Mouse (Mus musculus) embryonic facial prominence, embryonic 11.5 days (tissue): ENCODE data around the gene Gnat1. TPM values are rescaled to one million over a fixed set of nuclear protein-coding genes. Genes with fewer than 3 reads are reported as not detected.

Experiments used
- ATAC-seq: fragments of 200-750 bp; cut with Nextera tagmentation; replicated peaks from 2 replicates; pipeline ENCODE4 v1.8.0; 2017; ENCODE audit warnings: low read depth; ENCODE audit not compliant: insufficient number of reproducible peaks, low FRiP score, low TSS enrichment
- DNase-seq: peaks from one replicate; pipeline ENCODE4 v3.0.0-alpha.2; 2015; ENCODE audit warnings: low spot score
- H3K27ac ChIP-seq: fragments of 300-500 bp; sonication (generic); replicated peaks from 2 replicates; pipeline ENCODE4 v1.5.1; 2014; ENCODE audit warnings: mild to moderate bottlenecking, low read depth, low read length, control low read depth
- H3K27me3 ChIP-seq: fragments of 300-500 bp; sonication (generic); 2 replicates; pipeline ENCODE4 v1.6.1; 2014; ENCODE audit warnings: mild to moderate bottlenecking, low read length, moderate library complexity, mixed read lengths; ENCODE audit not compliant: control insufficient read depth, insufficient read depth
- H3K36me3 ChIP-seq: fragments of 300-500 bp; sonication (generic); replicated peaks from 2 replicates; pipeline ENCODE4 v1.6.1; 2014; ENCODE audit warnings: low read depth, mild to moderate bottlenecking, low read length, moderate library complexity, mixed read lengths; ENCODE audit not compliant: control insufficient read depth, insufficient read depth
- H3K4me1 ChIP-seq: fragments of 300-500 bp; sonication (generic); 2 replicates; pipeline ENCODE4 v1.6.1; 2014; ENCODE audit warnings: low read length, mixed read lengths; ENCODE audit not compliant: control insufficient read depth, insufficient read depth
- H3K4me2 ChIP-seq: fragments of 300-500 bp; sonication (generic); 2 replicates; pipeline ENCODE4 v1.6.1; 2014; ENCODE audit warnings: low read depth, mild to moderate bottlenecking, control low read depth, low read length, moderate library complexity
- H3K4me3 ChIP-seq: fragments of 300-500 bp; sonication (generic); 2 replicates; pipeline ENCODE4 v1.5.1; 2014; ENCODE audit warnings: low read depth, low read length, control low read depth
- H3K9ac ChIP-seq: fragments of 300-500 bp; sonication (generic); replicated peaks from 2 replicates; pipeline ENCODE4 v1.6.1; 2014; ENCODE audit warnings: mild to moderate bottlenecking, control low read depth, low read length
- H3K9me3 ChIP-seq: fragments of 300-500 bp; sonication (generic); replicated peaks from 2 replicates; pipeline ENCODE4 v1.6.1; 2016; ENCODE audit warnings: mild to moderate bottlenecking, low read length, inconsistent platforms, mixed read lengths; ENCODE audit not compliant: control insufficient read depth
- WGBS: fragments of 180-500 bp; shearing (Covaris S2); extraction: QIAGEN DNeasy Blood & Tissue Kit; methylation state at CpG from one replicate; pipeline ENCODE4 v1.1.7; 2014; 5-methylcytosine and 5-hydroxymethylcytosine counted together
- polyA plus RNA-seq: library from polyadenylated mRNA; unstranded; fragments of >200 nt; fragmentation: Nextera tagmentation; extraction: Ambion mirVana; gene quantifications from 2 replicates; pipeline ENCODE4 v1.2.1, GENCODE M21; 2014

Gene Gnat1
- polyA plus RNA-seq, 1 experiment from 2014 or later = not detected

DNA sequence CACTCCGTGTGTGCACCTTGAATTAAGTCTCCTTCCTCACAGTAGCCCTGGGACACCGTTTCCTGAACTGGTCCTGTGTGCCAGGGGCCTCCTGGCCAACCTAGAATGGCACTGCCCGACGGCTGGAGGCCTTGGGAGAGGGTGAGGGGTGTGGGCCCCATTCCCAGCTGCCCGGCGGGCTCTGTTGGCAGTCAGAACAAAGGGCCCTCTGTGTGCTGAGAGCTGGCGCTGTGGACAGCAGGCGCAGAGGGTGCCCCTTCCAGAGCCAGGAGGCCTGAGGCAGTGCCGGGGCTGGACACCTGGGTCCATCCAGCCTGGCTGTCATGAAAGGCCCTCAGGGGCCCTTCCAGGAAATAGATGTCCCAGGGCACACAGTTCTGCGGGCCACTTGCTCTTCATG lies 20.0 kb downstream of the Gnat1 start:
- ATAC-seq (no peak), DNase-seq (no peak)
- Histone ChIP-seq H3K27me3 (no peaks in the 10 kb centered on the region), H3K36me3 (no peaks in the 10 kb centered on the region), H3K4me3 (no peak overlapping the region), H3K9ac (no peak overlapping the region), H3K4me1 (peaks cover 5% of the 10 kb centered on the region; the same call in 1 of the 2 replicates), H3K9me3 (no peaks in the 10 kb centered on the region), H3K4me2 (no peak overlapping the region), H3K27ac (no peak overlapping the region)
- 88% methylated on average over 10 of the region's 10 CpGs for WGBS

DNA sequence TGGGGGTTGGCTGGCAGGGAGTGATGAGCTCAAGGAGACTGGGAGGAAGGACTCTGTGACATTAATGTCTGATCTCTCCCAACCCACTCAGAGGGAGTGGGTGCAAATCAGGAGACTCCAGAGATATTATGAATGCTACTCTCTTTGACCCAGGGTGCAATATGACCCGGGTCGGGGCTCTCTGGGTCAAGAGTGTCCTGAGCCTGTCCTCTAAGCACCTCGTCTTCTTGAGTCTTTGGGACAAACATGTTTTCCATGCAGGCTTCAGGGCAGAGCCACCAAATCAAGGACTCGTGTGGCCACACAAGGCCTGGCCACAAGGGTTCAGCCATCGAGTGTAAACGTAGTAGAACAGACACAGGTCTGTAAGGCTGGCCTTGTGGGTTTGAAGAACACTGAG lies 21.4 kb downstream of the Gnat1 start:
- ATAC-seq = no peak
- Histone ChIP-seq H3K4me2 (no peak overlapping the region), H3K27ac (no peak overlapping the region), H3K4me1 (peaks cover under 1% of the 10 kb centered on the region; the same call in 1 of the 2 replicates), H3K27me3 (no peaks in the 10 kb centered on the region), H3K9ac (no peak overlapping the region), H3K4me3 (no peak overlapping the region), H3K9me3 (no peaks in the 10 kb centered on the region), H3K36me3 (no peaks in the 10 kb centered on the region)
- WGBS = 84% methylated on average over 6 of the region's 6 CpGs
- DNase-seq = no peak

DNA sequence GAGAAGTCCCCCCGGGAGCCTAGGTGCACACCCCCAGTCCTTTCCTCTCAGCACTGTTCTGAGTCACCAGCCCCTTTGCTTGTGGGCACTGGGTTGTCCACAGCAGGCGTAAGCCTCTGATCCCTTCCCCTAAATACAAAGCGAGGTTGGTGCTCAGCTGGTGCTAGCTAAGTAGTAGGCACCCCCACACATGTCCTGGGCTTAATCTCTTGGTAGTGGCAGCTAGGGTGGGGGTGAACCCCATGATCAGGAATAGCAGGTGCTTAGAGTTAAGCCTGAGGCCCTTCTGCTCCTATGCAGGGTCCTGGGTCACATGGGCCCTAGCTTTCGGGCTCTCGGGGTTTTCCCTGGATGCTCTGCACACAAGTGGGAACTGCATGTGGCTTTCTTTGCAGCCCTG lies 22.4 kb downstream of the Gnat1 start:
- no peak for ATAC-seq
- Histone ChIP-seq H3K36me3 (no peaks in the 10 kb centered on the region), H3K9me3 (no peaks in the 10 kb centered on the region), H3K9ac (no peak overlapping the region), H3K4me3 (no peak overlapping the region), H3K4me1 (no peaks in the 10 kb centered on the region; the same call in 1 of the 2 replicates), H3K27ac (no peak overlapping the region), H3K27me3 (no peaks in the 10 kb centered on the region), H3K4me2 (no peak overlapping the region)
- no peak for DNase-seq
- 82% methylated on average over 5 of the region's 5 CpGs for WGBS

DNA sequence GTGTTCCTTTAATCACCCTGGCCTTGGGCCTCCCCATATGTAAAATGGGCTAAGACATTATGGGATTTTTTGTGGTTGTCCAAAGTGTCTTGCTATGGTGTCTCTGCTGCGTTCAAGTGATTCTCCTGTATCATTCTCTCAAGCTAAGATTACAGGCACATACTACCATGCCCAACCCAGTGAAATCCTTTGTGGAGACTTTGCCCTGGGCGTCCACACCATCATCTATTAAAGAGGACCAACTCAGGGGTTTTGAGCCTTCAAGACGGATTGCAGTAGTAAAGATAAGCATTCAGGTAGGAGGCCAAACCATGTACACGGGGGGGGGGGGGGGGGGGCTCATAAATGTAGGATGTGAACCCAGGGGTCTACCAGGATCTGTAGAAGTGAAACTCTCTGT lies 24.9 kb downstream of the Gnat1 start:
- Histone ChIP-seq H3K9me3 (no peaks in the 10 kb centered on the region), H3K4me3 (no peak overlapping the region), H3K9ac (no peak overlapping the region), H3K36me3 (no peaks in the 10 kb centered on the region), H3K27ac (no peak overlapping the region), H3K4me2 (no peak overlapping the region), H3K4me1 (no peaks in the 10 kb centered on the region), H3K27me3 (no peaks in the 10 kb centered on the region)
- no peak for DNase-seq
- 84% methylated on average over 4 of the region's 4 CpGs for WGBS
- no peak for ATAC-seq

DNA sequence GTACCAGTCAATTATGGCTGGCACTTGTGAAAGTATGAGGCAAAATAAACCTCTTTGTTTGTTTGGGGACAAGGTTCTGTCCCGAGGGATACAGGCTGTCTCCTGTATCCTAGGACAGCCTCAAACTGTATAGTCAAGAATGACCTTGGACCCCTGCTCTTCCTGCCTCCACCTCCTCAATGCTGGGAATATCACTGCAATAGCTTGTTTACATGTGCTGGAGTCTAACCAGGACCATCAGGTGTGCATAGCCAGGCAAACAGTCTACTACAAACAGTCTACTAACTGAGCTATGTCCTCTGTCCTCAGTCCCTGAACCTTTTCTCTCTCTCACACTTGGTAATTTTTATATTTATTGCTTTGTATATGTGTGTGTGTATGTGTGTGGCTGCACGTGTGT lies 26.0 kb downstream of the Gnat1 start:
- no peak overlapping the region for H3K4me3 ChIP-seq
- ATAC-seq (no peak), DNase-seq (no peak)
- no peak overlapping the region for H3K4me2 ChIP-seq
- no peaks in the 10 kb centered on the region for H3K36me3 ChIP-seq
- H3K9me3 ChIP-seq = no peaks in the 10 kb centered on the region
- no peaks in the 10 kb centered on the region for H3K27me3 ChIP-seq
- H3K4me1 ChIP-seq = no peaks in the 10 kb centered on the region
- WGBS = 81% methylated on average over 2 of the region's 2 CpGs
- H3K9ac ChIP-seq = no peak overlapping the region
- no peak overlapping the region for H3K27ac ChIP-seq

DNA sequence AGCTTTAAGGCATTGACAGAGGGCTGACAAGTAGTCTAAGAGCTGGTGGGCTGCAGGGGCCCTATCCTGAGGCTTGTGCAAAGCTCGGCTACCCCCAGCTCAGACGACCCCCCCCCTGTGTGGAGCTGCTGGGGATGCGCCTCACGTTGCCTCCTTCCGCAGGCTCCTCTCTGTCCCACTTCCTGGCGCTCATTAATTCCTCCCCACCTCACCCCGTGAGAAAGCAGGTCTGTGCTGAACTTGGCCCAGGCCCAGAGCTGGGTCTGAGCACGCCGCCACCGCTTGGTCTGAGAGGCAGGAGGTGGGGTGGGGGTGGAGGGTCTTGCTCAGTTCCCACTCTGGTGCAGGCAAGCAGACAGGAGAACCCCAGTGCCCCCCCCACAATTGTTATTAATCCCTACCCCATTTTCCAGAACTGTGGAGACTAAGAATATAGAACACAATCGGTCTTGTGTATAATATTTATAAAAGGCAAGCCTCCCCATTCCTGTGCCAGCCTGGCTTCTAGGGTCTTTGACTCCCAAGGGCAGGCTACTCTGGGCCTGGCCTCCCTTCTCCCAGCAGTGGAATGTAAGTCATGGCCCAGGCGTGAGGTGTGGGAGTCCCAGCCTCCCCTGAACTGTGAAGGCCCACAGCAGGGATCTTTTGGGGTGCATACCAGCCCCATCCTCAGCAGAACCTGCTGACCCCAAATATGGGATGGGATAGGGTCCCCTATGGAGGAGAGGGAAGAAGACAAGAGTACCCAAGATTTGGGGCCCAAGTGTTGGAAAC lies 28.6 kb downstream of the Gnat1 start:
- Histone ChIP-seq H3K36me3 (no peaks in the 10 kb centered on the region), H3K4me1 (no peaks in the 10 kb centered on the region), H3K4me3 (no peak overlapping the region), H3K9ac (no peak overlapping the region; the same call in 1 of the 2 replicates), H3K4me2 (no peak overlapping the region), H3K27ac (no peak overlapping the region), H3K27me3 (no peaks in the 10 kb centered on the region), H3K9me3 (no peaks in the 10 kb centered on the region)
- WGBS = 50% methylated on average over 12 of the region's 12 CpGs
- ATAC-seq = 0 out of 2 replicates have a peak, but pooled peaks have one; percentile 10
- DNase-seq = no peak

DNA sequence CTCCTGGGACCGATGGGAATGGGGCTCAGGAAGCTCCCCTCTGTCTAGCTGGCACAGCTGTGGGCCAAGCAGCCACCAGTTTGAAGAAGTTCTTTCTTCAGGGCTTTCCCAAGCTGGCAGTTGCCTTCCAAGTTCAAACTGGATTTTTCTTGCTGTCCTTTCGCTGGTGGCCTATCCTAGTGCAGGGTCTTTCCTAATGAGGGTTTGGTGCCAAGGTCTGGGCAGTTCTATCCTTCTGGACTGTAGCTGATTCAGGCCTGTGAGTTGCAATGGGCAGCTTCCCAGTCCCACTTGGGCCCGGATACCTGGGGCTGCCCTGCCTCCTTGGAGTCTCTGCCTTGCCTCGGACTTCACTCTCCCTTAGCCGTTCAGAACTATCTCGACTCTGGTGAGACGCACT lies 29.3 kb downstream of the Gnat1 start:
- DNase-seq (no peak), ATAC-seq (no peak)
- H3K27ac ChIP-seq = no peak overlapping the region
- no peaks in the 10 kb centered on the region for H3K9me3 ChIP-seq
- H3K4me3 ChIP-seq = no peak overlapping the region
- 73% methylated on average over 7 of the region's 7 CpGs for WGBS
- no peaks in the 10 kb centered on the region for H3K27me3 ChIP-seq
- H3K4me2 ChIP-seq = no peak overlapping the region
- H3K36me3 ChIP-seq = no peaks in the 10 kb centered on the region
- H3K4me1 ChIP-seq = no peaks in the 10 kb centered on the region
- H3K9ac ChIP-seq = no peak overlapping the region

DNA sequence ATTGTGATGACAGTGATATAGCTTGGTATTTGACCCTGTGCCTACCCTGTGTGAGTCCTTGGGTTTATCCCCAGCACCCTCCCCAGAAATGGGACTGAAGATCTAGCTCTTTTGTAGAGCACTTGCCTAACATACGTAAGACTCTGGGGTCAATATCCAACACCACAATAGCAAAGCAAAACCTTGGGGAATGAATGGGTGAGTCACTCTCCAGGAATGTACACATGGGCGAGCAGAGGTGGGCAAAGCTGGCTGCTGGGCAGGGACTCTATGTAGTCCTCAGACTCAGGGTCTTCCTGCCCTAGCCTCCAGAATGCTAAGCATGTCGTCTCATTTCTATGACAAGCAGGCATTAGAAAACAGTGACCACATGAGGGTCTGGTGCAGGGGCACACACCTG lies 30.7 kb downstream of the Gnat1 start:
- ATAC-seq = no peak
- Histone ChIP-seq H3K9me3 (no peaks in the 10 kb centered on the region), H3K4me1 (no peaks in the 10 kb centered on the region), H3K9ac (no peak overlapping the region), H3K4me3 (no peak overlapping the region), H3K27me3 (no peaks in the 10 kb centered on the region), H3K36me3 (no peaks in the 10 kb centered on the region), H3K4me2 (no peak overlapping the region), H3K27ac (no peak overlapping the region)
- WGBS = 79% methylated on average over 3 of the region's 3 CpGs
- no peak for DNase-seq
